12 mouse cellular contexts compared by ENCODE assay signal in the genomic region with DNA sequence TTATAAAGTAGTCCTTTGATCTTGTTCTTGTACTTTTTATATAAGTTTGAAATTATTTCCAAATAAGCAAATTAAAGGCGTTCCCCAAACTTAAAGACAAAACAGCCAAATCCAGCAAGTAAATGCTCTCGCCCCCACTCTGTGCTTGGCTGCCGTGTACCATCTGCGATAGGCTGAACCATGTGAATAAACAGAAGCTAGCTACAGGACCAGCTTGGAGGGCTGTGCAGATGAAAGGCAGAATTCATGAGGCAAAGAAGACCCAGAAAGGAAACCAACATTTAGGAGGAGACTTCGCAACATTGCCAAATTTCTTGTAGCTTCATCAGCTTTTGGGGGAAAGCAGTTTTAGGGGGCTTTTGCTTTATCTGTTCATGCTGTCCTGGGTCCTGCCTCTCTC. TPM values are rescaled to one million over a fixed set of nuclear protein-coding genes. Genes with fewer than 3 reads are reported as not detected.
DNase-seq lines count a peak whose midpoint lies in the region; ATAC-seq and TF ChIP-seq lines count a peak whose summit lies in the region.
"Had no signal": no experiment of that assay in that cellular context is flagged by ENCODE, and none has a peak within 500 bp of the region (broad histone marks: within the 10 kb centered on the region; RNA-seq: fewer than 3 reads in every experiment).

No protein-coding gene starts in this region.

- no peak for ATAC-seq in heart, embryonic 14.5 days (ENCODE audit: insufficient number of reproducible peaks, insufficient read depth, low FRiP score, low read depth)
- ATAC-seq in megakaryocyte, adult 5-6 weeks (ENCODE audit: poor library complexity, severe bottlenecking), result no peak
- ATAC-seq: CD4-positive, CD25-positive, alpha-beta regulatory T cell, adult 4 months had no signal

- H3K4me2 ChIP-seq in heart, embryonic 14.5 days (ENCODE audit: low read length), result no peak overlapping the region
- H3K4me2 ChIP-seq: hindbrain, embryonic 15.5 days had no signal

- no peak overlapping the region for H3K4me3 ChIP-seq in heart, embryonic 14.5 days (ENCODE audit: control insufficient read depth in 1 of 2, insufficient read depth in 1 of 2, low read depth in 1 of 2, low read length in 2 of 2)
- no peak overlapping the region for H3K4me3 ChIP-seq in cortical plate, adult 2 months (ENCODE audit: insufficient read depth, low read length)
- H3K4me3 ChIP-seq: hindbrain, embryonic 15.5 days had no signal

- H3K27ac ChIP-seq in heart, embryonic 14.5 days (replicated peaks in 1 of 2; ENCODE audit: control insufficient read depth in 1 of 2, insufficient read depth in 1 of 2, low read depth in 2 of 2, low read length in 2 of 2), result peak overlapping the region; percentile 41 to 64; a peak in 2 of 4 replicates
- peak overlapping the region; percentile 77 for H3K27ac ChIP-seq in cortical plate, adult 2 months (ENCODE audit: insufficient read depth, low read length)
- H3K27ac ChIP-seq: hindbrain, embryonic 15.5 days had no signal

- DNase-seq in heart, postnatal 25 days (ENCODE audit: low spot score), result no peak
- peak; percentile 40 to 61 for DNase-seq in frontal cortex, postnatal 36 days (ENCODE audit: low spot score in 2 of 2)
- peak; percentile 32 to 47 for DNase-seq in left cerebral cortex, postnatal 36 days (ENCODE audit: low spot score in 2 of 2)
- DNase-seq in spleen, postnatal 4 days (ENCODE audit: low spot score in 2 of 2), result no peak
- DNase-seq: embryo, embryonic 11 days; lung, postnatal 4 days; thymus, postnatal 14 days had no signal

- TF ChIP-seq POLR2A in cortical plate, adult 2 months (IDR thresholded peaks at IDR 0.05; ENCODE audit: extremely low read depth, insufficient read depth, low read length), result 0 out of 2 replicates have a peak, but pooled peaks have one; percentile 9

- no peaks in the 10 kb centered on the region for H3K9me3 ChIP-seq in heart, embryonic 14.5 days (ENCODE audit: control insufficient read depth, low read length)
- H3K9me3 ChIP-seq: hindbrain, embryonic 15.5 days had no signal

- H3K27me3 ChIP-seq in heart, embryonic 14.5 days (ENCODE audit: control insufficient read depth, insufficient read depth, low read length), result no peaks in the 10 kb centered on the region
- H3K27me3 ChIP-seq: hindbrain, embryonic 15.5 days had no signal

- peaks cover 11 to 23% of the 10 kb centered on the region in 2 experiments for H3K4me1 ChIP-seq in heart, embryonic 14.5 days (ENCODE audit: control insufficient read depth in 2 of 2, insufficient read depth in 2 of 2, low read length in 2 of 2)
- H3K4me1 ChIP-seq in cortical plate, adult 2 months (ENCODE audit: control insufficient read depth, insufficient read depth, low read length), result peaks cover 6% of the 10 kb centered on the region; the same call in 1 of the 2 replicates
- H3K4me1 ChIP-seq: hindbrain, embryonic 15.5 days had no signal

- no peaks in the 10 kb centered on the region for H3K36me3 ChIP-seq in heart, embryonic 14.5 days (ENCODE audit: control insufficient read depth, insufficient read depth, low read length)
- H3K36me3 ChIP-seq: hindbrain, embryonic 15.5 days had no signal

- no peak for TF ChIP-seq CTCF in cortical plate, adult 2 months (IDR thresholded peaks at IDR 0.05; ENCODE audit: extremely low read depth, insufficient read depth, low read length)

- H3K9ac ChIP-seq in heart, embryonic 14.5 days (ENCODE audit: low read length), result no peak overlapping the region
- H3K9ac ChIP-seq: hindbrain, embryonic 15.5 days had no signal

- intact Hi-C loops in heart, postnatal 25 days (cut with DNase I), result no loop called here
- intact Hi-C loops in left cerebral cortex, postnatal 36 days (cut with DNase I), result no loop called here

- WGBS in heart, embryonic 14.5 days, result 76% methylated on average over 5 of the region's 5 CpGs

RNA-seq across cellular contexts. Expression of a gene that starts 53.4 kb away (rescaled TPM):
- polyA plus RNA-seq in heart, embryonic 14.5 days (2014; fragmentation: Nextera tagmentation; extraction: Ambion mirVana), result 43.6 and 50.7 TPM in 2 replicates
- total RNA-seq in heart, postnatal 25 days (2021), result 10 to 100 TPM; 25.2 to 27.0 TPM
- polyA plus RNA-seq in cortical plate, adult 2 months (2012; rRNA removed), result 45.0 and 45.3 TPM in 2 replicates
- 10 to 100 TPM; 72.8 to 87.9 TPM for total RNA-seq in left cerebral cortex, postnatal 36 days (2021)
- total RNA-seq in megakaryocyte, adult 5-6 weeks (2015), result 0.25 TPM in 1 of 2 replicates, not detected in the other
- not detected in 2 replicates for total RNA-seq in megakaryocyte, adult 5-6 weeks (2017)
- polyA plus RNA-seq: CD4-positive, CD25-positive, alpha-beta regulatory T cell, adult 4 months had no signal

Comparison
In these comparisons a context has a peak if more than half of its experiments do, and no peak if none do; other contexts are left out.
1. DNase-seq: peak in frontal cortex, postnatal 36 days (2 of 2) and left cerebral cortex, postnatal 36 days (2 of 2); none in heart, postnatal 25 days (single experiment) and spleen, postnatal 4 days (0 of 2).
2. RNA of a gene that starts 53.4 kb away (total RNA-seq): 72.8 to 87.9 TPM in left cerebral cortex, postnatal 36 days and 25.2 to 27.0 TPM in heart, postnatal 25 days; 0.25 TPM in megakaryocyte, adult 5-6 weeks; every median in the first group is over 10 times any median in the second.